Mouse (Mus musculus) cortical plate, adult 2 months (tissue): ENCODE measurements around the gene Sgms1.

Experiments used
- CTCF ChIP-seq: fragments of 200-500 bp; IDR thresholded peaks from 2 replicates; pipeline ENCODE4 v1.5.1; 2011; ENCODE audit warnings: mild to moderate bottlenecking, control low read depth, low read length; ENCODE audit not compliant: insufficient read depth; ENCODE audit errors: extremely low read depth
- POLR2A ChIP-seq: fragments of 200-500 bp; IDR thresholded peaks from 2 replicates; pipeline ENCODE4 v1.6.1; 2011; ENCODE audit warnings: mild to moderate bottlenecking, low read length, control low read depth; ENCODE audit not compliant: insufficient read depth; ENCODE audit errors: extremely low read depth

- TF ChIP-seq CTCF (no peak), POLR2A (no peak)
These were observed 6.8 kb upstream of the Sgms1 start for GRCm38 (mm10) chr19:32396303-32396702.
